Mouse (Mus musculus): ENCODE data around the gene Tnfaip2. TPM values are rescaled to one million over a fixed set of nuclear protein-coding genes. Genes with fewer than 3 reads are reported as not detected.

Tnfaip2 gene
- polyA plus RNA-seq, 1 experiment from 2014 or later, result 79.5 TPM

GRCm38 (mm10) chr12:111457742-111458141 lies 15.5 kb downstream of the Tnfaip2 start:
- H3K9ac ChIP-seq, result no peak overlapping the region
- ATAC-seq (ENCODE audit: insufficient read depth), result no peak
- no peaks in the 10 kb centered on the region for H3K9me3 ChIP-seq (replicated peaks)
- peaks cover 25% of the 10 kb centered on the region for H3K36me3 ChIP-seq (replicated peaks)
- H3K27me3 ChIP-seq, result peaks cover 49% of the 10 kb centered on the region
- peaks cover 35% of the 10 kb centered on the region for H3K4me1 ChIP-seq (replicated peaks)
- 64% methylated on average over 1 of the region's 1 CpGs for WGBS (ENCODE audit: insufficient replicate concordance)
- no peak overlapping the region for H3K27ac ChIP-seq (replicated peaks)
- H3K4me2 ChIP-seq, result no peak overlapping the region
- no peak overlapping the region for H3K4me3 ChIP-seq (replicated peaks)

GRCm38 (mm10) chr12:111463570-111463969 lies 21.3 kb downstream of the Tnfaip2 start:
- Histone ChIP-seq H3K9ac (no peak overlapping the region), H3K27me3 (peaks cover 45% of the 10 kb centered on the region), H3K9me3 (replicated peaks) (no peaks in the 10 kb centered on the region), H3K27ac (replicated peaks) (no peak overlapping the region), H3K4me2 (no peak overlapping the region), H3K4me1 (replicated peaks) (peaks cover 15% of the 10 kb centered on the region), H3K36me3 (replicated peaks) (no peaks in the 10 kb centered on the region), H3K4me3 (replicated peaks) (no peak overlapping the region)
- 57% methylated on average over 7 of the region's 7 CpGs for WGBS (ENCODE audit: insufficient replicate concordance)
- no peak; the same call in 1 of the 2 replicates for ATAC-seq (ENCODE audit: insufficient read depth)

- H3K27me3 ChIP-seq, result peaks cover 39% of the 10 kb centered on the region
- no peak for ATAC-seq (ENCODE audit: insufficient read depth)
These were observed 24.1 kb downstream of the Tnfaip2 start for GRCm38 (mm10) chr12:111466369-111466768.

GRCm38 (mm10) chr12:111468206-111468605 lies 25.9 kb downstream of the Tnfaip2 start:
- Histone ChIP-seq H3K27me3 (peaks cover 24% of the 10 kb centered on the region), H3K9me3 (replicated peaks) (no peaks in the 10 kb centered on the region)

More at GRCm38 (mm10) chr12:111466369-111466768, 24.1 kb downstream of the Tnfaip2 start:
- H3K36me3 ChIP-seq (replicated peaks), result no peaks in the 10 kb centered on the region
- H3K9me3 ChIP-seq (replicated peaks), result no peaks in the 10 kb centered on the region
- no peak overlapping the region for H3K4me3 ChIP-seq (replicated peaks)
- H3K4me1 ChIP-seq (replicated peaks), result peaks cover 9% of the 10 kb centered on the region; the same call in 1 of the 2 replicates
- H3K9ac ChIP-seq, result no peak overlapping the region
- no peak overlapping the region for H3K27ac ChIP-seq (replicated peaks)
- H3K4me2 ChIP-seq, result no peak overlapping the region
- 77% methylated on average over 3 of the region's 3 CpGs for WGBS (ENCODE audit: insufficient replicate concordance)

GRCm38 (mm10) chr12:111469507-111469906 lies 27.2 kb downstream of the Tnfaip2 start:
- Histone ChIP-seq H3K9ac (no peak overlapping the region), H3K4me1 (replicated peaks) (0 out of 2 replicates have a peak, but pooled peaks cover under 1% of the 10 kb centered on the region)
- WGBS (ENCODE audit: insufficient replicate concordance), result 4% methylated on average over 8 of the region's 8 CpGs

More at GRCm38 (mm10) chr12:111468206-111468605, 25.9 kb downstream of the Tnfaip2 start:
- H3K4me2 ChIP-seq, result no peak overlapping the region
- H3K9ac ChIP-seq, result no peak overlapping the region
- no peak overlapping the region for H3K4me3 ChIP-seq (replicated peaks)
- H3K27ac ChIP-seq (replicated peaks), result no peak overlapping the region
- ATAC-seq (ENCODE audit: insufficient read depth), result no peak
- H3K36me3 ChIP-seq (replicated peaks), result no peaks in the 10 kb centered on the region
- peaks cover 7% of the 10 kb centered on the region; the same call in 1 of the 2 replicates for H3K4me1 ChIP-seq (replicated peaks)
- 59% methylated on average over 7 of the region's 7 CpGs for WGBS (ENCODE audit: insufficient replicate concordance)

GRCm38 (mm10) chr12:111471119-111471518 lies 28.9 kb downstream of the Tnfaip2 start:
- Histone ChIP-seq H3K9me3 (replicated peaks) (no peaks in the 10 kb centered on the region), H3K27me3 (peaks cover 22% of the 10 kb centered on the region), H3K4me3 (replicated peaks) (no peak overlapping the region), H3K4me2 (no peak overlapping the region), H3K36me3 (replicated peaks) (no peaks in the 10 kb centered on the region), H3K4me1 (replicated peaks) (no peaks in the 10 kb centered on the region), H3K27ac (replicated peaks) (no peak overlapping the region), H3K9ac (no peak overlapping the region)
- no peak for ATAC-seq (ENCODE audit: insufficient read depth)
- 41% methylated on average over 1 of the region's 1 CpGs for WGBS (ENCODE audit: insufficient replicate concordance)

More at GRCm38 (mm10) chr12:111469507-111469906, 27.2 kb downstream of the Tnfaip2 start:
- no peaks in the 10 kb centered on the region for H3K9me3 ChIP-seq (replicated peaks)
- ATAC-seq (ENCODE audit: insufficient read depth), result no peak; the same call in 1 of the 2 replicates
- no peak overlapping the region for H3K4me3 ChIP-seq (replicated peaks)
- H3K27me3 ChIP-seq, result peaks cover 21% of the 10 kb centered on the region
- H3K27ac ChIP-seq (replicated peaks), result no peak overlapping the region
- no peak overlapping the region for H3K4me2 ChIP-seq
- H3K36me3 ChIP-seq (replicated peaks), result no peaks in the 10 kb centered on the region

GRCm38 (mm10) chr12:111471721-111472120 lies 29.5 kb downstream of the Tnfaip2 start:
- Histone ChIP-seq H3K27me3 (peaks cover 26% of the 10 kb centered on the region), H3K9ac (no peak overlapping the region), H3K36me3 (replicated peaks) (no peaks in the 10 kb centered on the region), H3K27ac (replicated peaks) (no peak overlapping the region), H3K9me3 (replicated peaks) (no peaks in the 10 kb centered on the region), H3K4me1 (replicated peaks) (no peaks in the 10 kb centered on the region), H3K4me2 (no peak overlapping the region), H3K4me3 (replicated peaks) (no peak overlapping the region)
- ATAC-seq (ENCODE audit: insufficient read depth), result no peak
- WGBS (ENCODE audit: insufficient replicate concordance), result 59% methylated on average over 3 of the region's 3 CpGs

GRCm38 (mm10) chr12:111472886-111473285 lies 30.6 kb downstream of the Tnfaip2 start:
- ATAC-seq (ENCODE audit: insufficient read depth), result no peak
- peaks cover 35% of the 10 kb centered on the region for H3K27me3 ChIP-seq

GRCm38 (mm10) chr12:111474384-111474783 lies 32.1 kb downstream of the Tnfaip2 start:
- Histone ChIP-seq H3K27me3 (peaks cover 40% of the 10 kb centered on the region), H3K9me3 (replicated peaks) (no peaks in the 10 kb centered on the region), H3K4me1 (replicated peaks) (no peaks in the 10 kb centered on the region), H3K9ac (no peak overlapping the region), H3K27ac (replicated peaks) (no peak overlapping the region), H3K4me3 (replicated peaks) (no peak overlapping the region), H3K4me2 (no peak overlapping the region), H3K36me3 (replicated peaks) (no peaks in the 10 kb centered on the region)
- 74% methylated on average over 3 of the region's 3 CpGs for WGBS (ENCODE audit: insufficient replicate concordance)
- no peak for ATAC-seq (ENCODE audit: insufficient read depth)

More at GRCm38 (mm10) chr12:111472886-111473285, 30.6 kb downstream of the Tnfaip2 start:
- no peaks in the 10 kb centered on the region for H3K4me1 ChIP-seq (replicated peaks)
- 63% methylated on average over 5 of the region's 5 CpGs for WGBS (ENCODE audit: insufficient replicate concordance)
- no peaks in the 10 kb centered on the region for H3K9me3 ChIP-seq (replicated peaks)
- no peak overlapping the region for H3K4me3 ChIP-seq (replicated peaks)
- no peak overlapping the region for H3K27ac ChIP-seq (replicated peaks)
- no peak overlapping the region for H3K4me2 ChIP-seq
- no peaks in the 10 kb centered on the region for H3K36me3 ChIP-seq (replicated peaks)
- no peak overlapping the region for H3K9ac ChIP-seq

- 40% methylated on average over 8 of the region's 8 CpGs for WGBS (ENCODE audit: insufficient replicate concordance)
- peaks cover 39% of the 10 kb centered on the region for H3K27me3 ChIP-seq
- no peaks in the 10 kb centered on the region for H3K4me1 ChIP-seq (replicated peaks)
- H3K9ac ChIP-seq, result no peak overlapping the region
- H3K36me3 ChIP-seq (replicated peaks), result no peaks in the 10 kb centered on the region
- H3K9me3 ChIP-seq (replicated peaks), result no peaks in the 10 kb centered on the region
- no peak overlapping the region for H3K4me2 ChIP-seq
- ATAC-seq (ENCODE audit: insufficient read depth), result no peak
- H3K4me3 ChIP-seq (replicated peaks), result no peak overlapping the region
- no peak overlapping the region for H3K27ac ChIP-seq (replicated peaks)
These were observed 32.8 kb downstream of the Tnfaip2 start for GRCm38 (mm10) chr12:111474893-111475643.

GRCm38 (mm10) chr12:111478924-111479323 lies 36.7 kb downstream of the Tnfaip2 start:
- Histone ChIP-seq H3K4me2 (no peak overlapping the region), H3K27ac (replicated peaks) (no peak overlapping the region), H3K9ac (no peak overlapping the region), H3K36me3 (replicated peaks) (no peaks in the 10 kb centered on the region), H3K4me1 (replicated peaks) (no peaks in the 10 kb centered on the region), H3K9me3 (replicated peaks) (no peaks in the 10 kb centered on the region), H3K4me3 (replicated peaks) (no peak overlapping the region), H3K27me3 (peaks cover 69% of the 10 kb centered on the region)
- 48% methylated on average over 5 of the region's 5 CpGs for WGBS (ENCODE audit: insufficient replicate concordance)
- ATAC-seq (ENCODE audit: insufficient read depth), result no peak

Measured in liver, embryonic 15.5 days (tissue).